Mouse (Mus musculus) thymus, postnatal 0 days (tissue): ENCODE data around the gene Gabra4. TPM values are rescaled to one million over a fixed set of nuclear protein-coding genes. Genes with fewer than 3 reads are reported as not detected.

Experiments
- DNase-seq: peaks from one replicate; pipeline ENCODE4 v3.0.0-alpha.2; 2015; ENCODE audit warnings: low spot score
- polyA plus RNA-seq: library from polyadenylated mRNA; unstranded; fragments of >200 nt; fragmentation: Nextera tagmentation; extraction: Ambion mirVana; gene quantifications from 2 replicates; pipeline ENCODE4 v1.2.1, GENCODE M21; 2015

The Gabra4 gene
- 0.07 and 0.09 TPM in 2 replicates for polyA plus RNA-seq

DNA sequence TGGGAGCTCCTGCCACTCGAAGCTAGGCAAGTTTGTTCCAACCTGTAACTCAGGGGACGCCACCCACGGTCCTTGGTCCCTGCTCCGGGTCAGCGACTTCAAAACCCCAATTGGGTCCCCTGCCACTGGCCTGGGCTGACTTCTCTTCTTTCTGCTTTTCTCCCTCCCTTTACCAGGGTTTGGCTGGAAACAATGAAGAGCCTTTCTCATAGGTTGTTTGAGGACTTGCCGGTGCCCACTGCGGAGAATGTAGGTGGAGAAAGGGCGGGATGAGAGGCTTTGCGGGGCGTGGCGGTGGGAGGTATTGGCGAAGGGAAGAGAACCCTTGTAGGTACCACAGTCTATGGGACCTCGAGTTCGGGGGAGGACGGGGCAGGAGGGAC, at the start of gene Gabra4:
TSS of gene Gabra4 (minus strand) at position 194 of the 383 bp plus-strand sequence.
- no peak for DNase-seq

DNA sequence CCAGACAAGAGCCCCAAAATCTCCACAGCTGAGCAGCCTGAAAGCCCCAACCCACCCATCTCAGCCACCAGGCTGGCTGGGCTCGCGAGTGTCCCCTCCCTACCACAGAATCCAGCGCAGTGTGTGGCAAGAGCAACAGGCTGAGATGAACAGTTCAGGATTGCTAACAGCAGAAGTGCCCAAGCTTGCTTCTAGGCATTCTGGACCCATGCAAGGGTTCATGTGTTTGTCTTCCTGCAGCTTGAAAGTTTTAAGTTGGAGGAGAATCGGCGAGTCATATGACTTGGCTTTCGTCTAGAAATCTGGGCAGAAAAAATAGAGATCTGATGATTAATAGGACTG, 43.1 kb upstream of the Gabra4 start:
- DNase-seq = no peak

DNA sequence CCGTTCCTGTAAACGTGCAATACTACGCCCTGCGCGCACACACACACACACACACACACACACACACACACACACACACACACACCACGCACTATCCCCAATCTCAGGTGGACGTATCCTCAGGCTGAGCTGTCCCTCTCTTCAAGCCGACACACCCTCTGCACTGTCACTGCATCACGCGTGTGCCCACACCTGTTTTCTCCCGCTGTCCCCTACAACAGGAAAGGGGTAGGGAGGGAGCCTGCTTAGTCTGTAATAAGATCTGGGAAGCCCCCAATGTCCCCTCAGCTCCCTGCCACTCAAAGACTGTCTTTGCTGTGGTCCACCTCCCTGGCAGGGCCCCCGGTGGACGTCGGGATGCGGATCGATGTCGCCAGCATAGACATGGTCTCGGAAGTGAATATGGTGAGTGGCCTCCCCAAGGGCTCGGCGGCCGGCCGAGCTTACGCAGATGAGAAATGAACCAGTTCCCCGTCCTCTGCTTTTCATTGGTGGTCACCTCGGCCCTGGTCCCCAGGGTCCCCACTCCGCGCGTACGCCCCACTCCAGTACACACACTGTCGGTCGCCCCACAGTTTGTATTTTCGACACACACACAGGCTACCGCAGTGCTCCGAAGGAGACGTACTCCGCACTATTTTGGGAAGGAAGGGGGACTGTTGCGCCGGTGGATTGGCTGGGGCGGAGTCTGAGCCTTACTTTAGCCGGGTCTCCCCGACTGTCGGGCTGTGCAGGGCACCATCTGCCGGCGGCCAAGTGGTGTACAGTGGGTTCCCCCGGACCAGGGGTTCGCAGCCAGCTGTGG, 42.6 kb upstream of the Gabra4 start:
- no peak for DNase-seq

DNA sequence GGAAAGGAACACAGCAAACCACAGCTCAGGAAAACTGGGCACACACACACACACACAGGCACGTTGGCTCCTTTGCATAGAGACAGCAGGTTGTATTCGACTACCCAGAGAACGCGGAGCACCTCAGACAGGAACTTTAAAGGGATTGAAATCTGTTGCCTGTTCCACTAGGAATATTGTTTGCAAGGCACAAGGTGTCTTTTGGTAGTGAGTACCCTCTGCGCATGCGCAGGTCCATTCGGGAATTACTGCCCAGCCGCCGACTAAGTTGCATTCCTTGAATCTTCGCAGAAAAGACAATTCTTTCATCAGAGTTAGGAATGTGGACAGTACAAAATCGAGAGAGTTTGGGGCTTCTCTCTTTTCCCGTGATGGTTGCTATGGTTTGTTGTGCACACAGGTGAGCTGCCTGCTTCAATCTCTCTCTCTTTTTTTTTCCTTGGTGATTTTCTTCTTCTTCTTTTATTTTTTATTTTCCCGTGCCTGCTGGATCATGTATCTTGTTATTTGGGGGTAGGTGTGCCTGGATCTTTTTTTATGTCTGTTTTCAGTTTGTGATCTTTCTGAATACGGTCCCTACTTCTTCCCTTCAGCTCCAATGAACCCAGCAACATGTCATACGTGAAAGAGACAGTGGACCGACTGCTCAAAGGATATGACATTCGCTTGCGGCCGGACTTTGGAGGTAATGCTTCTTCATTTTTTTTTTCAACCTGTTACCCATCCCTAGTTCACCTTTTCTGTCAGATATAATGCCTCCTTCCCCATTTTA, 41.8 kb upstream of the Gabra4 start:
- DNase-seq = no peak

DNA sequence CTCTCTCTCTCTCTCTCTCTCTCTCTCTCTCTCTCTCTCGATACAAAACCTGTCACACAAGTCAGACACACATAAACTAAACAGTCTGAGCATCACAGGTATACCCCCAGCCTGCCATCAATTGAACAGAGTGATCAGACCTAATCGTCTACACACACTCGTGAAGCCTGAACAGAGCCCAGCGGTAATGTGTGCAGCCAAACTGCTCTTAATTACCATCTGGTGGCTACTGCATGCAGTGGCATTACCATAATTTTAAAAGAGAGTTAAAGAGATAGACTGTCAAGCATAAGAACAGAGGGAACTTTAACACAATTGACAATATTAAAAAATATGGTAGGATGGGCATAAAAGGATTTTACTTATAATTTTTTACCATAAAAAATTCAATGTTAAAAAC, 7.5 kb upstream of the Gabra4 start:
- DNase-seq = no peak

DNA sequence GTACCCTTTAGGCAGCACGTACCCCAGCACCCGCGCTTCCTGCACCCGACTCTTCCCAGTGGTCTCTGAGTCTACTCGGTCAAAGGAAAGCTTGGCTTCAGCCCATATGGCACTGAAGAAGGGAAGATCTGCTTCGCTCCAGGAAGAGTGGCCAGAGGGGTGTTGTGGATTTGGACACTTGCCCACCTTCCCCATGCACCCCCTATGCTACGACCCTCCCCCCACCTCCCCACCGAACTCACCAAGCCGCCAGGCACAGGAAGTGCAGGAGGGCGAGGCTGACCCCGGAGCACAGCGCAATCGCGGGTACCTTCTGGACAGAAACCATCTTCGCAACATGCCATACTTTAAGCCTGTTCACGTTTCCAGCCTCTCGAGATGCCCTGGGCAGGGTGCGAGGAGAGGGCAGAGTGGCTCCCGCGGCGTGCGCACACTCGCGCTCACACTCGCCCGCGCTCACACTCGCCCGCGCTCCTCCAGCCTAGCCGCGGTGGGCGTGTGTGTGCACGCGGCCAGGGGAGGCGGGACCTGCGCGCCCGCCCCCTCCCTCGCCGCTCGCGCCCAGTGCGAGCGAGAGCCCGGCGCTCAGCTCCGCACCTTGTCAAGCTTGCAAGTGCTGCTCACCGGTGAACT, 510 bp downstream of the Gabra4 start, which contains the start of gene Gabrb1:
TSS of gene Gabrb1 (plus strand) at position 632 of the 633 bp plus-strand sequence.
- DNase-seq = no peak

DNA sequence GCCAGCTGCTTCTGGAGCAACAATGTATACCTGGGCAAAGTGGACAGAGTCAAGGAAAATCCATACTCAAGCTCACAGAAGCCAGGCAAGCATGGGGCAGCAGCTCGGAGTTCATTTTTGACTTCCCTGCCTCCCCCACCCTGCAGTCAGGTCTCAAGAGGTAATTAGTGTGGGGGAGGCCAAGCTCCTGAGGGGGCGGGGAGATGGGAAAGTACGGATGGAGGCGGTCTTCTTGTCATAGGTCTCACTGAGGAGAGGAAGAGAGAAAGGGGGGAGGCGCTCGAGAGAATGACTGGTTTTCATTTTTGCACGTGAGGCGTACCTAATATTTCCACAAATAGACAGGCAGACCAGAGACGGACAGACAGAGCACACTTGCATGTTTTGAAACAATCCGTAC, 1.3 kb downstream of the Gabra4 start:
- no peak for DNase-seq

DNA sequence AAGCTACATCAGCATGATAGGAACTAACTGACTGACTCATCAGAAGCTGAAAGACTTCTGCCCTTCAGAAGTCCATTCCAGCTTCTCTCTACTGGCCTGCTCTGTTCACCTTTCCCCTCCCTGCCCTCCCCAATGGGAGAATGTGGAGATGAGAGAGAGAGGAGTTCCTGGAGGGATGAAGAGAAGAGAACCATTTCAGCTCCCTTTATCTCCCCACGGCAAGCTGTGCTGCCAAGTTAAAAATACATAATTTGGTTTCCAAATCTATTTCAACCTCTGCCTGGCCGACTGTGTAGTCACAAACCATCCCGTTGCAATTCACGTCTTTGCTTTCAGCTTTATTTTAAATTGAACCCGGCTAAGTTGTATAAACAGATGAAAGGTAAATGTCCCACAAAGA, 4.1 kb downstream of the Gabra4 start:
- no peak for DNase-seq

DNA sequence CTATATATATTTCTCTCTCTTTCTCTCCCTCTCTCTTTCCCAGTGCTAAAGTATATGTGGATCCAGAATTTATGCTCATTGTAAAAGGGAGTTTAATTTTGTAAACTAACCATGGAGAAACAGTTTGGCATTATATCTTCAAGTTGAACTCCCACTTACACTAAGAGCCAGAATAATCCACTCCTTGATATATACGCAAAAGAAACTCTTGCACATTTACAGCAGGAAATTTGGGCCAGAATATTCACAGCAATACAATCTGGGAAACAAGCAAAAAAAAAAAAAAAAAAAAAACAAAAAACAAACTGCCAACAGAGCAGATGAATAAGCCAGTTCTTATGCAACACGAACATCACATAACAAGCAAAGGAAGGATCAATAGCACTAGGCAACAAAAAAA, 10.0 kb downstream of the Gabra4 start:
- no peak for DNase-seq

DNA sequence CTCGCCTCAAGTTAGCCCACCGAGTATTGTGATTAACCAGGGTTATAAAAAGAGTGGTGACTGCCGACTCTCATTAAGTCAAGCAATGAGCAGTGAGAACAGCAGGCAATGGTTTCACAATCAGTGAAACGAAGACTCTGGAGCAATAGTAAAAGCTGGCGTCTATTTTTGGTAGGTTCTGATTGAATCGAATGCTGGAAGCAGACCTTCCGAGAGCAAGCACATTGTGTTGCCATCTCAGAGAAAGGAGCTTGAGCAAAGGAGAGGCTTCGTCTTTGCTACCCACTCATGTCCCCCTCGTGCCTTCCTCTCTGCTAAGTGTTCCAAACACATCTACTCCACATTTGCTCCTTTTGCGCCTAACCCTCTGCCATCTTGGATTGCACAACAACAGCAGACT, 18.3 kb downstream of the Gabra4 start:
- DNase-seq = no peak

DNA sequence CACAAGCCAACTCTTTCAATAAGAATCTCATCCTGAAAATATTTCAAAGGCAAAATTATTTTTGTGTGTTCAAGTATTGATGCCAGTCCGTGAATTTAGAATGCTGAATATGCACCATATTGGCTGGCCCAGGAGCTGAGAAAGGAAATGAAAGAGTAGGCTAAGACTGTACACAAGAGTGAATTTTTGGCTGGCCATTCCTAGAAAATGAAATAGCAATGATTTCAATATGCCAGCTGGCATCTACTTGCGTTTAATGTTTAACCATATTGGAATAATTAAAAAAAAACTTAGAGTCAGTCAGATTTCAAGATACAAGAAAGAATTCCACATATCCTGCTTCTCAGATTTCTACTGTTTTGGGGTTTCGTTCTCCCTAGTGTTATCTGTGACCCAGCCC, 30.3 kb downstream of the Gabra4 start:
- DNase-seq = no peak

DNA sequence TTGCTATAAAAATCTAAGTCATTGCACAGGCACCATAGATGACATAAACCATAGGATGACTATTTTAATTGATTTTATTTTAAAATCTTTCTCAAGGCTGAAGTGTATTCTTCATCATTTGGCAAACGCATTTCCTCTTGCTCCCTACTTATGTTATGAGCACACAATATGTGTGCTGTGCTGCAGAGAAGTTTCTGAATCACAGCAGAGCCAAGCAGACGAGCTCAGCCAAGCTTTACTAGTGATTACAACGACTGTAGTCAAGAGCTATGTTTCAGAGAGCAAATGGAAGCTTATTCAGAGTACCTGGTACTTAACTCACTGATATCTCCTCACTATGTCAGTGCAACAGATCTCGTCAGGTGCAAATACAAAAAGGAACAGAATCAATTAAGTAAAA, 41.4 kb downstream of the Gabra4 start:
- DNase-seq = no peak

DNA sequence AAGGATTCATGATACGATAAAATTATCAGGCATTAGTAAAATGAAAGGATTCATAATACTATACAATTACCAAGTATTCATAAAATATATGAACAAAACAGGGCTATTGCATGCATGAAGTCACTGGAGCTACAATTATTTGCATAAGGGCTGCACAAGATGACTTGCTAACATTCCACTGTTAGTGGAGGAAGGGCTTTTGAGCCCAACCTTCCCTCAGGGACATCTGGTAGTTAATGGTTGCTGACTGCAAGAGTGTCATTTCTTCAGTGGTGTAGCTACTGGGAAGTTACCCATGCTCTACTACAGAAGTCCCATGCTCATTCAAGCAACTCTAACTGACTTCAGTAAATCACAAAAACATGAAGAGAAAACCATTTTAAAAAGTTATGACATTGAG, 43.8 kb downstream of the Gabra4 start:
- DNase-seq = no peak

DNA sequence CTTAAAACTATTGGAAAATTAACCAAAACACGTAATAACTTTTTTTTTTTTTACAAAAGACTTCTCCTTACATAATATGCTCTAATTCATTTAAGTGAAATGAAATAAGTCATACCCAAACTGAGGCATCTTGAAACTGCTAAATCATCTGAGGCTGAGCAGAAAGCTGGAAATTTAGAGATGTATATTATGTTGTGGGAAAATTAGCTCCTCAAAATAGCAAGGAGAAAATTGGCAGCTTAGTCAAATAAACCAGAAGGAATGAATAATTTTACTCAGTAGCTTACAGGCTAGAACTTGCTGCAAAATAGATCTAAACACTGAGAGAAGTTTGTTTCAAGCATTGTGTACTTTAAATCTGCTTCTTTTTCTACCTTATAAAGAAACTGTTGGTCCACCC, 49.4 kb downstream of the Gabra4 start:
- DNase-seq = no peak

DNA sequence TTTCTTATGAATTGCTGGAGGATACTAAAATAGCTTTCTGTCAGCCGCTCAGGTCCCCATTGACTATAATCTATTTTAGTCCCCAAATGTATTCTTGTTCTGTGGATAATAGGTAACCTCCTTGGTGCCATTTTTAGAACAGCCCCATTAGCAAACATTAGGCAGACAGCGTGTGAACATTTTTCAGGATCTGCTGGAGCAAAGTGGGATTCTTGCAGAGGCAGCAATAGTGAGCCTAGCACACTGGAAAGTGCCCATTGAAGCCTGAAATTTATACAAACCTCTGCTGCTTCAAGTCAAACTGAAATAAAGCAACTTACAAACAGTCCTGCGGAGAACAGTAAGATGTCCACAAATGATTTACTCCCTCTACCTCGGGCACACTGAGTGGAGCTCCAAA, 51.2 kb downstream of the Gabra4 start:
- DNase-seq = no peak

DNA sequence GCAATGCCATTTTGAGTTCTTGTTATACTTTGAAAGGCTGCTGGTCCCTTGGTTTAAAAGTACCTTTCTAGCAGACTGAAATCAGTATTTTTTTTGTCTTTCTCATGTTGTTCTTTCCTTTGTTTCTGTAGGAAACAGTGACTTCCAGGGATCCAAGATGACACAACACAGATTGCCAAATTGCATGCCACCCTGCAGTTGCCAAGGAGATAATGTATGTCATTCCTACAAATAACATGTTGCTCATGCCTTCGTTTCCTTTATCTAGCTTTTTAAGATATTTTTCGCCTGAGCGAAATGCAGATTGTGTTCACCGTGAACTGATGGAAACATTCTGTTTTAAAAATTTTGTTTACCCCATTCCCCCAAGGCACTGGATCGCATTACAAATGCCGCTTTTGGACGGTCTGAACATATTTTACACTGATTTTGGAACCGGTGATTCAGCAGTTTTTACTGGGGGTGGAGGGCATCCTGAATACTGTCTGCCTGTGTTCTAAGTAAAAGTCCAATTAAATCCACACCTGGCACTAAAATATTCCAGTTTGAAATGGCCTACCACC, 53.9 kb downstream of the Gabra4 start:
- DNase-seq = no peak

DNA sequence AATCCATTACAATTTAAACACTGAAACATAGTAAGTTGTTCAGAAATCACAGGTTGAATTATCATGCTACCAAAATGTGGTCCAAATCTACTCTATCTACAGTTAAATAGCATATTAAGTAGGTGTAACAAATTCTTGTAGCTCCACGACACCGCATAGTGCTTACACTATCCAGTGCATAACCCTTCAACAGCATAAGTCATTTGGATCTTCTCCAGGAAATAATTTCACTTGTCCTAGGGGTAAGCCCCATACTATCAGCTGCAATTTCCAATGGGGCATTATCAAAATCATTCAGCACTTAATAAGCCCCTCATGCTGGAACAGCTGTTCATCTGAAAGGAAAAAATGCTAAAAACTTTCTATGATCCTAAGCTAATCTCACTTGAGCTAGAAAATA, 62.8 kb downstream of the Gabra4 start:
- no peak for DNase-seq

DNA sequence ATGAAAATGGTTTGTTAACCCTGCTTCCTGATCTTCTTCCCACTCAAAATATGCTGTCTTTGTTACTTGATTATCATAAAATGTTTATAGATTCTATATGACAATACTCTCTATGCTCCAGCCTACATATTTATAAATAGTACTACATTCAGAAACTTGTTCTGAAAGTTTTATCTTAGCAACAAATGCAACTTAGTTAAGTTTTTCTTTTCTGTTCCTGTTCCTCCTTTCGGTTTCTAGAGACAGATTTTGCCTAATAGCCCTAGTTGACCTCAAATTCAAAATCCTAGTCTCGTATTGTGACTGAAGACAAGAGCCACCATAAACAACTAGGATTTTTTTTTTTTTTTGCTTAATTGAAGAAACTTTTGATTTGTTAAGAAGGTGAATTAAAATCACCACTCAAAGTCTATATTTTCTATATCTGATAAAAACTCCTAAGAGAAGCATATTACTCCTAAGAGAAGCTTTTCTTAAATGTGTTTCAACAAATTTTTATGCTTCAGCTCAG, 64.3 kb downstream of the Gabra4 start:
- no peak for DNase-seq

DNA sequence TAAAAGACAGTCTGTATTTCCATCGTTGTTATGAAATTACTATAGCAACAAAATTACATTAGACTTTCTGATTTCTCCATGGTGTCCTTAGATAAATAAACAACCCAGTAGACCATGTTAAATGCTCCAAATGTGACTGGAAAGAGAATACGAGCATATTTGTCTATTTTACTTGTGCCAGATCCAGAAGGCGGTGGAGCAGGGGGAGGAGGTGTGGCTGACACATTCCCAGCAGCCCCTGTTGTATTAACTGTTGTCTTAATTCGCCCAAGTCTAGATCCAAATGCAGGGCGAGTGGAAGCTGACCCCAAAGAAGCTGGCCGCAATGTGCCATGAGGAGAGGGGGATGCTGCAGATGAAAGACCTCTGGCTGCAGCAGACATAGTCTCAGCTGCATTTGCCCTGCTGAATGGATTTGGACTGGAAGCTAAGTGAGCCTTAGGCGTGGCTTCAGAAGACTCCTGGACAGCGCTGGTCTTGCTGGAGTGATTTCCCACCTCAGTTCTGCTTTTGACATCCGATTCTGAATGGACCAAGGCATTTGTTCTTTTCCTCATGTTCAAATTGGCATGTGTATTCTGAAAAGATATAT, 86.4 kb downstream of the Gabra4 start:
- DNase-seq = no peak

DNA sequence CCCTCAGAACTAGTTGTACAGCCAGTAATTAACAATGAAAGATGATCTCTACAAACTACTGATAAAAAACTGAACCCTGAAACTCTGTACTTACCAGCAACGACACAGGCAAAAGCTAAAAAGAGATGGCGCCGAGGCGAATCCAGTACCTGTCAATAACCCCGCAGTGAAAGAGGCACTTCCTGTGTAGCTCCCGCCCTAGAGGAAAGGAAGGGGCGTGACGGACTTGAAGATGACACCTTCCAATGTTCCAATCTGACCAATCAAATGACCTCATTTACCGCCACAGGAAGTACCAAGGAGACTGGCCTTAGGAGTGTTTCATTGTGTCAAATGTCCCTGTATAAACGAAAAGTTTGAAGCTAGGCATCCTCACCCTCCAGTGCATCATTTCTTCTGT, 110.0 kb downstream of the Gabra4 start, which contains the start of gene Cox7b2:
TSS of gene Cox7b2 (minus strand) at position 127 of the 400 bp plus-strand sequence.
- DNase-seq = no peak

DNA sequence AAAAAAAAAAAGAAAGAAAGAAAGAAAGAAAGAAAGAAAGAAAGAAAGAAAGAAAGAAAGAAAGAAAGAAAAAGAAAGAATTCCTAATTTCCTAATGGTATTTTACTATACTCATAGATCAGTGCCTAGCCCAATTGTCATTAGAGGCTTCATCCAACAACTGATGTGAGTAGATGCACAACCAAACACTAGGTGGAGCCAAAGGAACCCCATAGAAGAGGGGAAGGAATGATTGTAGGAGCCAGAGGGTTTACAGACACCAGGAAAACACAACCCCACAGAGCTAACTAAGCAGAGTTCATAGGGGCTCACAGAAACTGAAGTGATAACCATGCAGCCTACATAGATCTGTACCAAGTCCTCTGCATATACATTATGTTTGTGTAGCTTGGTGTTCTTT, 112.6 kb downstream of the Gabra4 start:
- no peak for DNase-seq
